Mouse (Mus musculus) 416B (cell line): ENCODE results near the gene Gnat1.

ENCODE experiments used
- DNase-seq: peaks from one replicate; pipeline ENCODE4 v3.0.0; 2011; ENCODE audit warnings: low read depth

The Gnat1 gene

GRCm38 (mm10) chr9:107626158-107626843 lies 53.2 kb downstream of the Gnat1 start:
- DNase-seq: no peak

DNA sequence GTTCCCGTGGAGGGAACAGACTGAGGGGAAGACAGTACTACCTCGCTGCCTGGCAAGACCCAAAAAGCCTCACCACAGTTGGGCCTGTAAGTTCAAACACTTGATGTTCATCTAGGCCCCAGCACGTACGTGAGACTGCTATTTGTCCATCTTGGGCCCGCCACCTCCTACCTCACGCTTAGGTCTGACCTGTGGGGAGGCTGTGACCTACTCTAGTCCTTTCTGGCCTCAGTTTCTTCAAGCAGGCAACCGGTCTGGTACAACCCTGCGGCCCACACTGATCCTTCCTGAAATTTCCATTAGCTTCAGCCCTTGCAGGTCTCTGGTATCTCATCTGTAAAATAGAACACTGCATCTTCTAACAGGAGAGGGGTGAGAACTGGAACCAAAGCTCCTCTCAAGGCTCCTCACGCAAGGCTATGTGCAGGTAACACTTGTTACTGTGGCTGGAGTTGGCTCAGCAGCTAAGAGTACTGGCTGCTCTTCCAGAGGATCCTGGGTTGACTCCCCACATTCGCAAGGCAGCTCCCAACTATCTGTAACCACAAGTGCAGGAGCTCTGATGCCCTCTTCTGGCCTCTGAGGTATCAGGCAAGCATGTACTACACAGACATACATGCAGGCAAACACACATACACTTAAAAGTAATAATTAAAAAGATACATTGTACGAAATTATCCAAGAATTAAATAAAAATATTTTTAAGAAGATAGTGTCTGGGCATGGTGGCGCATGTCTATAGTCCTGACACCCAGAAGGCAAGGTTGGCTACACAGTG lies 54.0 kb downstream of the Gnat1 start:
- DNase-seq: peak; percentile 27

DNA sequence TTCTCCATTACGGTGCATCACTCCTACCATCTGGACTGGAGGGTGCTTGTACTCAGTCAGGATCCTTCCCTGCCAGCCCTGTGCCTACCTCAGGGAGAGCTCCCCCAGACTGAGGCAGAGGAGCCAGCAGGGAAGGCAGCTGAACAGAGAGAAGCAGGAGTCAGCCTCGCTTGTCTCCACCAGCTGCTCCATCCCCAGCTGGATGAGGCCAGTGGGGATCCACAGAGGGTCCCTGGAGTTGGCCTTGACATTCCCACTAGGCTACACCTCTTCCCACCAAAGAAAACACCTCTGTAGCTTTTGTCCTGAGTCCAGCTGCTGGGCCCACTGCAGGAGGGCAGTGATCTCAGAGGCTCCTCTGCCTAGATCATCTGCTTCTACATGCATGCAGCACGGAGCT lies 54.6 kb downstream of the Gnat1 start:
- no peak for DNase-seq

DNA sequence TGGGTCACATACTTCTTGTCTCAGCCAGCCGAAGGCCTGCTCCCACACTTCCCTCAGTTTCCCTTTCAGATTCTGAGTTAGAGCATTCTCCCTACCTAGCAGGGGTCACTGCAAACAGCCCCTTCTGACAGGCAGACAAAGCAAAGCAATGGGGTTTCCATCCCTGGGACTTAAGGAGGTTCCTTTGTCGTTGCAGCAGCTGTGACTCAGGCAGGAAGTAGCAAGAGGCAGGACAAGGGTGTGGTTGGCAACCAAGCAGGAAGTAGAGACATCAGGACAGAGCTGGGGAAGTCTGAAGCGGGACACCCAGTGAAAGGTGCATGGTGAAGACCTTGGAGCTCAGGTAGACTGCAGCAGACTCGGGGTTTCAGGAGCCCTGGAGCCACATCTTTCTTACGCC lies 55.0 kb downstream of the Gnat1 start:
- peak; percentile 90 for DNase-seq
